Mouse (Mus musculus) thymus, postnatal 0 days (tissue): ENCODE results near the gene Creb3. TPM values are rescaled to one million over a fixed set of nuclear protein-coding genes. Genes with fewer than 3 reads are reported as not detected.

Experiments used
- polyA plus RNA-seq: library from polyadenylated mRNA; unstranded; fragments of >200 nt; fragmentation: Nextera tagmentation; extraction: Ambion mirVana; gene quantifications from 2 replicates; pipeline ENCODE4 v1.2.1, GENCODE M21; 2015

The Creb3 gene
- polyA plus RNA-seq, 1 experiment from 2014 or later = 61.2 TPM

Other genes with a start within 250 kb of the Creb3 start
- gene Rusc2, start 180.4 kb upstream of the Creb3 start, polyA plus RNA-seq = 0.48 and 0.69 TPM in 2 replicates
- 0.14 and 0.19 TPM in 2 replicates for gene Fam166b, start 133.2 kb upstream of the Creb3 start, polyA plus RNA-seq
- 2.1 and 2.8 TPM in 2 replicates for gene Tesk1, start 120.4 kb upstream of the Creb3 start, polyA plus RNA-seq
- 6.4 and 6.6 TPM in 2 replicates for gene Cd72, start 107.7 kb upstream of the Creb3 start, polyA plus RNA-seq
- gene Sit1, start 78.6 kb upstream of the Creb3 start, polyA plus RNA-seq = 138 and 168 TPM in 2 replicates
- 85.1 and 92.8 TPM in 2 replicates for gene Ccdc107, start 69.4 kb upstream of the Creb3 start, polyA plus RNA-seq
- gene Arhgef39, start 62.6 kb upstream of the Creb3 start, polyA plus RNA-seq = 35.5 and 37.1 TPM in 2 replicates
- gene Car9, start 55.4 kb upstream of the Creb3 start, polyA plus RNA-seq = 1.6 TPM in 2 replicates
- gene Tpm2, start 38.6 kb upstream of the Creb3 start, polyA plus RNA-seq = 28.1 and 34.2 TPM in 2 replicates
- gene Tln1, start 359 bp downstream of the Creb3 start, polyA plus RNA-seq = 80.7 and 87.0 TPM in 2 replicates
- 18.9 and 21.1 TPM in 2 replicates for gene Rgp1, start 16.4 kb downstream of the Creb3 start, polyA plus RNA-seq
- gene Gba2, start 16.5 kb downstream of the Creb3 start, polyA plus RNA-seq = 26.9 and 29.3 TPM in 2 replicates
- 0.23 TPM in 1 of 2 replicates, not detected in the other for gene Msmp, start 22.2 kb downstream of the Creb3 start, polyA plus RNA-seq
- gene Npr2, start 69.6 kb downstream of the Creb3 start, polyA plus RNA-seq = 0.75 and 0.91 TPM in 2 replicates
- 0.14 and 0.66 TPM in 2 replicates for gene Spag8, start 91.3 kb downstream of the Creb3 start, polyA plus RNA-seq
- 74.1 and 74.7 TPM in 2 replicates for gene Hint2, start 94.1 kb downstream of the Creb3 start, polyA plus RNA-seq
- 0.76 and 1.1 TPM in 2 replicates for gene Tmem8b, start 106.6 kb downstream of the Creb3 start, polyA plus RNA-seq
- gene Fam221b, start 106.8 kb downstream of the Creb3 start, polyA plus RNA-seq = 3.2 and 3.3 TPM in 2 replicates
- not detected in 2 replicates for gene Olfr70, start 138.5 kb downstream of the Creb3 start, polyA plus RNA-seq
- gene Olfr71, start 147.9 kb downstream of the Creb3 start, polyA plus RNA-seq = not detected in 2 replicates
- 1.1 and 1.5 TPM in 2 replicates for gene Hrct1, start 164.9 kb downstream of the Creb3 start, polyA plus RNA-seq
- 0.28 and 0.43 TPM in 2 replicates for gene Spaar, start 167.7 kb downstream of the Creb3 start, polyA plus RNA-seq
- not detected in 2 replicates for gene Olfr159, start 208.7 kb downstream of the Creb3 start, polyA plus RNA-seq